Mouse (Mus musculus) bone marrow macrophage, adult 2 months (primary cell): ENCODE results near the gene Slc38a3. TPM values are rescaled to one million over a fixed set of nuclear protein-coding genes. Genes with fewer than 3 reads are reported as not detected.
A peak's percentile ranks its signal among the peaks of the same experiment; 100 is the strongest.

Source experiments
- H3K27ac ChIP-seq: 2 replicates; pipeline ENCODE4 v1.5.1; 2012; ENCODE audit warnings: low read depth, low read length; ENCODE audit not compliant: insufficient read depth
- H3K4me1 ChIP-seq: 2 replicates; pipeline ENCODE4 v1.6.1; 2012; ENCODE audit warnings: low read length; ENCODE audit not compliant: control insufficient read depth, insufficient read depth
- H3K4me3 ChIP-seq: 2 replicates; pipeline ENCODE4 v1.5.1; 2012; ENCODE audit warnings: mild to moderate bottlenecking, low read length, moderate library complexity; ENCODE audit not compliant: insufficient read depth
- CTCF ChIP-seq: IDR thresholded peaks from 2 replicates; pipeline ENCODE4 v1.5.1; 2012; ENCODE audit warnings: low read depth, mild to moderate bottlenecking, low read length, moderate library complexity
- POLR2A ChIP-seq: IDR thresholded peaks from 2 replicates; pipeline ENCODE4 v1.6.1; 2012; ENCODE audit warnings: mild to moderate bottlenecking, low read depth, low read length, borderline replicate concordance
- polyA plus RNA-seq: library from polyadenylated mRNA; stranded (reverse); fragments of >200 nt; gene quantifications from 2 replicates; pipeline ENCODE4 v1.2.4, GENCODE M21; 2012; ENCODE audit not compliant: missing spikeins, insufficient read depth, insufficient read length

The Slc38a3 gene
- polyA plus RNA-seq, 1 experiment, result not detected

- no peak overlapping the region for H3K4me3 ChIP-seq
- no peak for TF ChIP-seq CTCF
- no peak for TF ChIP-seq POLR2A
Measured at GRCm38 (mm10) chr9:107643544-107644214, 25.7 kb downstream of the Slc38a3 start.

GRCm38 (mm10) chr9:107641666-107642065, 27.7 kb downstream of the Slc38a3 start:
- H3K4me3 ChIP-seq, result no peak overlapping the region
- TF ChIP-seq CTCF, result no peak
- H3K27ac ChIP-seq, result peak overlapping the region; percentile 90
- peaks cover 33% of the 10 kb centered on the region for H3K4me1 ChIP-seq

More at GRCm38 (mm10) chr9:107643544-107644214, 25.7 kb downstream of the Slc38a3 start:
- H3K27ac ChIP-seq, result no peak overlapping the region
- peaks cover 33% of the 10 kb centered on the region for H3K4me1 ChIP-seq

- TF ChIP-seq POLR2A, result no peak
- TF ChIP-seq CTCF, result no peak
- peak overlapping the region; percentile 31 for H3K4me3 ChIP-seq
- H3K27ac ChIP-seq, result peak overlapping the region; percentile 90
- H3K4me1 ChIP-seq, result peaks cover 37% of the 10 kb centered on the region
Measured at GRCm38 (mm10) chr9:107640257-107640772, 29.0 kb downstream of the Slc38a3 start.

- TF ChIP-seq CTCF (no peak), POLR2A (no peak)
Measured at GRCm38 (mm10) chr9:107637070-107637469, 32.3 kb downstream of the Slc38a3 start.

DNA sequence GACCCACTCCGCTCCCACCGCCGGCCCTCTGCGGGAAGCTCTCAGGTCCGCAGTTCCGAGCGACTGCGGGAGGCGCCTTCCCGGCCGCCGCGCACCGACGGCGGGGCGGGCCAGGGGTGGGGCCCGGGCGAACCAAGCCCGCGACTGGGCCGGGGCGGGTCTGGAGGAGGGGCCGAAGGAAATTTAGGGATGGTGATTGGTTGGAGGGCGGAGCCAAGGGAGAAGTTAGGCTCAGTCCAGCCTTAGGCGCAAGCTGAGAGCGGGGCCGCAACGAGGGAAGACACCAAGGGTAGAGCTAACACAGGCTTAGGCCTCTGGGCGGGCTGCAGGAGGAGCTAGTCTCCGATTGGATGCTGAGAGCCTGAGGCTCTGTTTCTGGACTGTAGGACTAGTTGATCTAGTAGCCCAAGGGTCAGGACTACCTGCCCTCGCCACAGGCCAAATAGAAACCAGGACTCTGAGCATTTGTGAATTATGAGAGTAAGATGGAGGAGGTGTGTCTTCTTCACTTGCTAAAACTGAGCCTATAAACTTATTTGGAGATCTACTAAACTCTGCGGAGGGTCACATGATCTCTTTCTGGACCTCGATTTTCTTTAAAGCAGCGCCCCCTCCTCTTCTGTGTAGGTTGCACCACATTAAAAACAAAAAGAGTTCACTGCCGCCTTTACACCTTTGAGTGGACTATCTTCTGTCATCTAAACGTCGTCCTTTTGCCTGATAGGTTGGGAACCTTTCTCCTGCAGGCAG, 33.9 kb downstream of the Slc38a3 start, which contains the start of gene Gnai2:
Gnai2 (minus strand) TSS at position 89 of the 750 bp plus-strand sequence.
- TF ChIP-seq CTCF (no peak), POLR2A (peak; percentile 69; the same call in 1 of the 2 replicates)
- Histone ChIP-seq H3K4me1 (peaks cover 38% of the 10 kb centered on the region), H3K4me3 (peak within 1 kb of the TSS; percentile 85), H3K27ac (peak within 1 kb of the TSS; percentile 88)

More at GRCm38 (mm10) chr9:107637070-107637469, 32.3 kb downstream of the Slc38a3 start:
- H3K27ac ChIP-seq, result no peak overlapping the region
- H3K4me3 ChIP-seq, result no peak overlapping the region
- peaks cover 35% of the 10 kb centered on the region for H3K4me1 ChIP-seq

- Histone ChIP-seq H3K4me1 (peaks cover 41% of the 10 kb centered on the region), H3K4me3 (peak overlapping the region; percentile 85), H3K27ac (peak overlapping the region; percentile 88)
- TF ChIP-seq CTCF (no peak), POLR2A (no peak)
Measured at GRCm38 (mm10) chr9:107634406-107635278, 34.7 kb downstream of the Slc38a3 start.

GRCm38 (mm10) chr9:107633661-107634405, 35.5 kb downstream of the Slc38a3 start:
- TF ChIP-seq POLR2A, result no peak
- no peak for TF ChIP-seq CTCF
- Histone ChIP-seq H3K27ac (peak overlapping the region; percentile 88), H3K4me1 (peaks cover 39% of the 10 kb centered on the region), H3K4me3 (peak overlapping the region; percentile 85)

DNA sequence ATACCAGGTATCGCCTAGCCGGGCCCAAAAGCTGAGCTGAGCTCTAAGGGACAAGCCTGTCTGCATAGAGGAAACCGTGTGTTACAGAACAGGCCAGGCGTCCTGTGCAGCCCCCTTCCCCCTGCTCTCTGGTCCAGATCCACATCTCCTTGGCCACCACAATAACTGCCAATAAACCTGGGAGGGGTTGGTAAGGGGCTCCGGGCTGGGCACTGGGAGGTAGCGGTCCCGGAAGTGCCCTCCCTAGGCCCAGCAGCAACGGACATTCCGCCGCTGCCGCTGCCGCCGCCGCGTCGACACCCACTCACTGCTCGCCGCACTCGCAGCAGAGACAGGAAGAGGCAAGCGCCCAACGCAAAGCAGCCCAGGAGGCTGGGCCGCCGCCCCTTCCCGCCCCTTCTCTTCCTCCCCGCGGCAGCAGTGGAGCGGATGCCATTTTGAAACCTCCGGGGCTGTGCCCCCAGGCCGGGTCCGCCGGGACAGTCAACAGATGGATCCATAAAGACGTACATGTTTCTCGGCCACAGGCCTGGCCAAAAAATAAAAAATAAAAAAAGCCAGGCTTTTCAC, 36.2 kb downstream of the Slc38a3 start:
- Histone ChIP-seq H3K4me3 (peak overlapping the region; percentile 85), H3K27ac (peak overlapping the region; percentile 88), H3K4me1 (peaks cover 44% of the 10 kb centered on the region)
- no peak for TF ChIP-seq POLR2A
- TF ChIP-seq CTCF, result no peak
